Mouse (Mus musculus): Measurements from ENCODE around the gene Fyn. TPM values are rescaled to one million over a fixed set of nuclear protein-coding genes. Genes with fewer than 3 reads are reported as not detected.

Fyn gene
- polyA plus RNA-seq, 1 experiment from 2014 or later, result 61.4 TPM

GRCm38 (mm10) chr10:39535347-39535746 lies 166.7 kb downstream of the Fyn start:
- Histone ChIP-seq H3K4me2 (no peak overlapping the region), H3K9ac (no peak overlapping the region), H3K9me3 (replicated peaks) (no peaks in the 10 kb centered on the region), H3K27ac (0 out of 2 replicates have a peak overlapping the region, but pooled peaks have one; percentile 25), H3K4me1 (peaks cover 49% of the 10 kb centered on the region), H3K4me3 (no peak overlapping the region), H3K36me3 (ENCODE audit: poor library complexity, severe bottlenecking) (peaks cover 44% of the 10 kb centered on the region), H3K27me3 (0 out of 2 replicates have a peak, but pooled peaks cover 2% of the 10 kb centered on the region)
- 68% methylated on average over 3 of the region's 3 CpGs for WGBS
- ATAC-seq, result peak; percentile 37; the same call in 1 of the 2 replicates

GRCm38 (mm10) chr10:39536258-39536657 lies 167.6 kb downstream of the Fyn start:
- ATAC-seq, result peak; percentile 6; the same call in 1 of the 2 replicates
- H3K36me3 ChIP-seq (ENCODE audit: poor library complexity, severe bottlenecking), result peaks cover 44% of the 10 kb centered on the region
- H3K4me1 ChIP-seq, result peaks cover 56% of the 10 kb centered on the region
- peak overlapping the region; percentile 13; the same call in 1 of the 2 replicates for H3K9ac ChIP-seq
- 68% methylated on average over 11 of the region's 11 CpGs for WGBS
- no peak overlapping the region for H3K4me2 ChIP-seq
- no peaks in the 10 kb centered on the region for H3K9me3 ChIP-seq (replicated peaks)
- 0 out of 2 replicates have a peak, but pooled peaks cover 2% of the 10 kb centered on the region for H3K27me3 ChIP-seq
- peak overlapping the region; percentile 25 for H3K27ac ChIP-seq
- no peak overlapping the region for H3K4me3 ChIP-seq

GRCm38 (mm10) chr10:39540012-39540647 lies 171.5 kb downstream of the Fyn start:
- no peak overlapping the region for H3K4me3 ChIP-seq
- H3K27me3 ChIP-seq, result 0 out of 2 replicates have a peak, but pooled peaks cover 2% of the 10 kb centered on the region
- H3K36me3 ChIP-seq (ENCODE audit: poor library complexity, severe bottlenecking), result peaks cover 31% of the 10 kb centered on the region
- ATAC-seq, result no peak
- H3K9ac ChIP-seq, result peak overlapping the region; percentile 46
- no peak overlapping the region for H3K4me2 ChIP-seq
- peak overlapping the region; percentile 92 for H3K27ac ChIP-seq
- H3K4me1 ChIP-seq, result peaks cover 70% of the 10 kb centered on the region
- H3K9me3 ChIP-seq (replicated peaks), result no peaks in the 10 kb centered on the region
- WGBS, result 45% methylated on average over 9 of the region's 9 CpGs

- 0% methylated on average over 7 of the region's 7 CpGs for WGBS
- Histone ChIP-seq H3K27me3 (0 out of 2 replicates have a peak, but pooled peaks cover 2% of the 10 kb centered on the region), H3K4me1 (peaks cover 70% of the 10 kb centered on the region)
Measured at GRCm38 (mm10) chr10:39540995-39541394, 172.3 kb downstream of the Fyn start.

GRCm38 (mm10) chr10:39541451-39541874 lies 172.8 kb downstream of the Fyn start:
- H3K9me3 ChIP-seq (replicated peaks), result no peaks in the 10 kb centered on the region
- 6% methylated on average over 6 of the region's 6 CpGs for WGBS
- H3K4me3 ChIP-seq, result no peak overlapping the region
- H3K27me3 ChIP-seq, result 0 out of 2 replicates have a peak, but pooled peaks cover 2% of the 10 kb centered on the region
- H3K9ac ChIP-seq, result peak overlapping the region; percentile 50
- peak overlapping the region; percentile 98 for H3K27ac ChIP-seq
- H3K4me2 ChIP-seq, result peak overlapping the region; percentile 10
- peaks cover 19% of the 10 kb centered on the region; the same call in 1 of the 2 replicates for H3K36me3 ChIP-seq (ENCODE audit: poor library complexity, severe bottlenecking)
- peaks cover 67% of the 10 kb centered on the region for H3K4me1 ChIP-seq
- ATAC-seq, result peak; percentile 46

More at GRCm38 (mm10) chr10:39540995-39541394, 172.3 kb downstream of the Fyn start:
- Histone ChIP-seq H3K9ac (peak overlapping the region; percentile 50), H3K4me2 (peak overlapping the region; percentile 10), H3K4me3 (no peak overlapping the region), H3K27ac (peak overlapping the region; percentile 98), H3K9me3 (replicated peaks) (no peaks in the 10 kb centered on the region), H3K36me3 (ENCODE audit: poor library complexity, severe bottlenecking) (peaks cover 23% of the 10 kb centered on the region; the same call in 1 of the 2 replicates)
- peak; percentile 79 for ATAC-seq

GRCm38 (mm10) chr10:39541951-39542521 lies 173.4 kb downstream of the Fyn start:
- H3K36me3 ChIP-seq (ENCODE audit: poor library complexity, severe bottlenecking), result peaks cover 17% of the 10 kb centered on the region; the same call in 1 of the 2 replicates
- peak; percentile 69 for ATAC-seq
- H3K4me2 ChIP-seq, result peak overlapping the region; percentile 10; the same call in 1 of the 2 replicates
- H3K27ac ChIP-seq, result peak overlapping the region; percentile 98
- peak overlapping the region; percentile 50 for H3K9ac ChIP-seq
- H3K27me3 ChIP-seq, result 0 out of 2 replicates have a peak, but pooled peaks cover 2% of the 10 kb centered on the region
- WGBS, result 7% methylated on average over 7 of the region's 7 CpGs
- H3K9me3 ChIP-seq (replicated peaks), result no peaks in the 10 kb centered on the region
- H3K4me3 ChIP-seq, result no peak overlapping the region
- H3K4me1 ChIP-seq, result peaks cover 67% of the 10 kb centered on the region

- H3K36me3 ChIP-seq (ENCODE audit: poor library complexity, severe bottlenecking), result peaks cover 14% of the 10 kb centered on the region; the same call in 1 of the 2 replicates
- no peak overlapping the region for H3K4me3 ChIP-seq
- peak; percentile 17; the same call in 1 of the 2 replicates for ATAC-seq
- peak overlapping the region; percentile 98 for H3K27ac ChIP-seq
- peaks cover 72% of the 10 kb centered on the region for H3K4me1 ChIP-seq
- no peak overlapping the region for H3K4me2 ChIP-seq
- 60% methylated on average over 15 of the region's 15 CpGs for whole genome bisulfite sequencing
- 0 out of 2 replicates have a peak, but pooled peaks cover 2% of the 10 kb centered on the region for H3K27me3 ChIP-seq
- H3K9ac ChIP-seq, result peak overlapping the region; percentile 50
- H3K9me3 ChIP-seq (replicated peaks), result no peaks in the 10 kb centered on the region
Measured at GRCm38 (mm10) chr10:39542535-39543257, 174.0 kb downstream of the Fyn start.

- Histone ChIP-seq H3K9me3 (replicated peaks) (no peaks in the 10 kb centered on the region), H3K9ac (no peak overlapping the region), H3K36me3 (ENCODE audit: poor library complexity, severe bottlenecking) (0 out of 2 replicates have a peak, but pooled peaks cover 12% of the 10 kb centered on the region), H3K27me3 (0 out of 2 replicates have a peak, but pooled peaks cover 2% of the 10 kb centered on the region), H3K27ac (peak overlapping the region; percentile 98), H3K4me1 (peaks cover 72% of the 10 kb centered on the region), H3K4me2 (no peak overlapping the region), H3K4me3 (no peak overlapping the region)
- 70% methylated on average over 5 of the region's 5 CpGs for WGBS
- ATAC-seq, result no peak
Measured at GRCm38 (mm10) chr10:39543258-39543770, 174.7 kb downstream of the Fyn start.

GRCm38 (mm10) chr10:39547369-39548074 lies 178.9 kb downstream of the Fyn start:
- Histone ChIP-seq H3K9me3 (replicated peaks) (no peaks in the 10 kb centered on the region), H3K27me3 (no peaks in the 10 kb centered on the region), H3K36me3 (ENCODE audit: poor library complexity, severe bottlenecking) (peaks cover 11% of the 10 kb centered on the region; the same call in 1 of the 2 replicates), H3K4me3 (no peak overlapping the region), H3K4me1 (peaks cover 64% of the 10 kb centered on the region), H3K4me2 (no peak overlapping the region), H3K27ac (peak overlapping the region; percentile 48), H3K9ac (no peak overlapping the region)
- WGBS, result 73% methylated on average over 3 of the region's 3 CpGs
- ATAC-seq, result no peak

GRCm38 (mm10) chr10:39550791-39551190 lies 182.1 kb downstream of the Fyn start:
- no peak overlapping the region for H3K9ac ChIP-seq
- ATAC-seq, result no peak
- no peaks in the 10 kb centered on the region for H3K9me3 ChIP-seq (replicated peaks)
- H3K4me1 ChIP-seq, result peaks cover 75% of the 10 kb centered on the region
- H3K27me3 ChIP-seq, result no peaks in the 10 kb centered on the region
- H3K4me2 ChIP-seq, result no peak overlapping the region
- 76% methylated on average over 2 of the region's 2 CpGs for WGBS
- peak overlapping the region; percentile 93; the same call in 1 of the 2 replicates for H3K27ac ChIP-seq
- peaks cover 8% of the 10 kb centered on the region for H3K36me3 ChIP-seq (ENCODE audit: poor library complexity, severe bottlenecking)
- no peak overlapping the region for H3K4me3 ChIP-seq

- ATAC-seq, result peak; percentile 11; the same call in 1 of the 2 replicates
- Histone ChIP-seq H3K9ac (peak overlapping the region; percentile 49), H3K4me1 (peaks cover 77% of the 10 kb centered on the region), H3K27ac (peak overlapping the region; percentile 93), H3K4me3 (no peak overlapping the region), H3K9me3 (replicated peaks) (no peaks in the 10 kb centered on the region), H3K27me3 (no peaks in the 10 kb centered on the region), H3K36me3 (ENCODE audit: poor library complexity, severe bottlenecking) (peaks cover 12% of the 10 kb centered on the region), H3K4me2 (peak overlapping the region; percentile 9; the same call in 1 of the 2 replicates)
- 28% methylated on average over 9 of the region's 9 CpGs for WGBS
Measured at GRCm38 (mm10) chr10:39551637-39552185, 183.1 kb downstream of the Fyn start.

Data from forebrain, embryonic 13.5 days (tissue).